Mouse (Mus musculus) limb, embryonic 11.5 days (tissue): ENCODE results near the gene BC048562. TPM values are rescaled to one million over a fixed set of nuclear protein-coding genes. Genes with fewer than 3 reads are reported as not detected.
A peak's percentile ranks its signal among the peaks of the same experiment; 100 is the strongest.

ENCODE experiments used
- ATAC-seq: fragments of 200-750 bp; cut with Nextera tagmentation; 2 replicates; pipeline ENCODE4 v1.8.0; 2017; ENCODE audit warnings: low read depth; ENCODE audit not compliant: insufficient number of reproducible peaks, low FRiP score, low TSS enrichment
- DNase-seq: peaks from one replicate; pipeline ENCODE4 v3.0.0-alpha.2; 2015; ENCODE audit warnings: low spot score
- H3K27ac ChIP-seq: fragments of 300-500 bp; sonication (generic); replicated peaks from 2 replicates; pipeline ENCODE4 v1.5.1; 2014; ENCODE audit warnings: low read depth, mild to moderate bottlenecking, low read length
- H3K27me3 ChIP-seq: fragments of 300-500 bp; sonication (generic); 2 replicates; pipeline ENCODE4 v1.6.1; 2014; ENCODE audit warnings: mild to moderate bottlenecking, low read length, mixed read lengths; ENCODE audit not compliant: control insufficient read depth, insufficient read depth
- H3K36me3 ChIP-seq: fragments of 300-500 bp; sonication (generic); 2 replicates; pipeline ENCODE4 v1.6.1; 2014; ENCODE audit warnings: mild to moderate bottlenecking, low read length, moderate library complexity, mixed read lengths; ENCODE audit not compliant: control insufficient read depth, insufficient read depth
- H3K4me1 ChIP-seq: fragments of 300-500 bp; sonication (generic); 2 replicates; pipeline ENCODE4 v1.6.1; 2014; ENCODE audit warnings: low read length, mixed read lengths; ENCODE audit not compliant: control insufficient read depth, insufficient read depth
- H3K4me2 ChIP-seq: fragments of 300-500 bp; sonication (generic); 2 replicates; pipeline ENCODE4 v1.6.1; 2014; ENCODE audit warnings: low read depth, mild to moderate bottlenecking, moderate library complexity; ENCODE audit not compliant: severe bottlenecking
- H3K4me3 ChIP-seq: fragments of 300-500 bp; sonication (generic); 2 replicates; pipeline ENCODE4 v1.5.1; 2014; ENCODE audit warnings: low read depth, low read length
- H3K9ac ChIP-seq: fragments of 300-500 bp; sonication (generic); 2 replicates; pipeline ENCODE4 v1.6.1; 2014; ENCODE audit warnings: mild to moderate bottlenecking, low read length
- H3K9me3 ChIP-seq: fragments of 300-500 bp; sonication (generic); 2 replicates; pipeline ENCODE4 v1.6.1; 2016; ENCODE audit warnings: low read length; ENCODE audit not compliant: control insufficient read depth
- whole genome bisulfite sequencing: fragments of 180-500 bp; shearing (Covaris S2); extraction: QIAGEN DNeasy Blood & Tissue Kit; methylation state at CpG from one replicate; pipeline ENCODE4 v1.1.7; 2014; 5-methylcytosine and 5-hydroxymethylcytosine counted together
- polyA plus RNA-seq: library from polyadenylated mRNA; unstranded; fragments of >200 nt; fragmentation: Nextera tagmentation; extraction: Ambion mirVana; gene quantifications from 2 replicates; pipeline ENCODE4 v1.2.1, GENCODE M21; 2014

BC048562 gene
- polyA plus RNA-seq, 1 experiment from 2014 or later = not detected

DNA sequence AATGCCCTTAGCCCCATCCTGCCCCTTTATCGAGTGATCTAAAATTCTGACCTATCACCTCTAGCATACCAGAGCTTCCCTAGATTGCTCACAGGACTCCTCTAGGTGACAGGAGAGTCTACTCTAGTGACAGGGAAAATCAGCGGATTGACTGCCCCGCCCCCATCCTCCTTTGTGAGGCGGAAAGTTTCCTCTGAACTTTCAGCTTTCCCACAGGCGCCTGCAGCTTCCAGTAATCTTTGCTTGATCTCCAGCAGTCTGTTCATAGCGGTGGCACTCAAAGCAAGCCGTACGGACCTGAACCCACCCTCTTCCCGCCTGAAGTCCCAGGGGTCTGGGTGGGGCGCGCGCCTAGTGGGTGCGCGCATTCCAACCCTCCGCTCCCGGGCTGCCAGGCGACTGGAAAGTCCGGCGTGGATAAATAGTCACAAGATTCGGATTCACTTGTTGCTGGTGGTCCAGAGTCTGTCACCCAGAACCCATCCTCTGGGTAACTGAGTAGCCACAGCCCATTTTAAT lies 42.4 kb downstream of the BC048562 start:
- no peaks in the 10 kb centered on the region for H3K27me3 ChIP-seq
- under 1% methylated on average over 20 of the region's 20 CpGs for WGBS
- H3K4me3 ChIP-seq = peak overlapping the region; percentile 31
- ATAC-seq (no peak), DNase-seq (peak; percentile 90)
- H3K27ac ChIP-seq = peak overlapping the region; percentile 67
- H3K4me1 ChIP-seq = peaks cover 7% of the 10 kb centered on the region
- H3K9ac ChIP-seq = peak overlapping the region; percentile 28
- H3K9me3 ChIP-seq = no peaks in the 10 kb centered on the region
- H3K4me2 ChIP-seq = peak overlapping the region; percentile 37
- peaks cover 6% of the 10 kb centered on the region; the same call in 1 of the 2 replicates for H3K36me3 ChIP-seq

DNA sequence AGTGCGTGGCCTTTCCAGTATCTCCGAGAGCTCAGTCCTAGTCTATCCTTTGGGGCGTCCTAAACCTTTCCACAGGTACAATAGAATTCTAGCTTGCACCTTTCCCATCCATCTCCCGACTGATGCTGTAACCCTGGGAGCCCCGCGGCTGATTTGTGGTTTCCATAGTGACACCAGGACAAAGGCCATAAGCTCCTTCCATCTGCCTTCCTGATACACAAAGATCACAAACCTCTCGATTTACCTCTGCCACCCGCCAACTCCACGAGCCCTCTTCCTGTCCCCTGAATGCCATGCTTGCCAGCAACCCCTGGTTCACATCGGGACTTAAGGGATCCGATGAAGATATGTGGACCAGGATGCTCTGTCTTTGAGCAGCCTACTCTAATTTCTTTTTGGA lies 43.0 kb downstream of the BC048562 start:
- peak overlapping the region; percentile 31 for H3K4me3 ChIP-seq
- peaks cover 7% of the 10 kb centered on the region for H3K4me1 ChIP-seq
- H3K9ac ChIP-seq = peak overlapping the region; percentile 28; the same call in 1 of the 2 replicates
- DNase-seq (no peak), ATAC-seq (no peak)
- H3K9me3 ChIP-seq = no peaks in the 10 kb centered on the region
- H3K4me2 ChIP-seq = peak overlapping the region; percentile 37; the same call in 1 of the 2 replicates
- H3K27ac ChIP-seq = peak overlapping the region; percentile 67; the same call in 1 of the 2 replicates
- WGBS = 44% methylated on average over 11 of the region's 11 CpGs
- peaks cover 8% of the 10 kb centered on the region; the same call in 1 of the 2 replicates for H3K36me3 ChIP-seq
- no peaks in the 10 kb centered on the region for H3K27me3 ChIP-seq

DNA sequence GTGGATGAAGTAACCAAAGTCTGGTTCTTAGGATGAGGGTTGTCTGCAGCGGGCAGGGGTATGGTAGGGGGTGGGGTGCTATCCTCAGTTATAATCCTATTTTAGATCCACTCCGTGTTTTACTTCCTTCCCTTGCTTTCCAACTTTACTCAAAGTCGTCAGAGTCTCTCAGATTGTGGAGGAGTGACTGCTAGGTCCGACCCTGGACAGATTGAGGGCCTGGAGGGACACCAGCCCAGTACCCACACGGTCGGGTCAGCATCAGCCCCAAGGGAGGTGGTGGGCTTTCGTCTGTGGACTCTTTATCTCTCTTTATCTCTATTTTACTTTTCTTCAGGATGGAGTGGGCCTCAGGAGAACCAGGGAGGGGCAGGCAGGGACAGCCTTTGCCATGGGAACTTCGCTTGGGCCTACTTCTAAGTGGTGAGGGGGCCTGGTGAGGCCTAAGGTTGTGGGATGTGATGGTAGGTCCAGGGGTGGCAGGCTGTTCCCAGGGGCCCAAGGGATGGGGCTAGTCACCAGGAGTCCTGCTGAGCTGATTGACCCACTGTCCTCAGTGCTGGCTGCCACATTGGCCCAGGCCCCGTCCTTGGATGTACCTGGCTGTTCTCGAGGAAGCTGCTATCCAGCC lies 43.6 kb downstream of the BC048562 start, which contains the start of gene Lamb2:
Gene Lamb2 (plus strand): TSS at position 16 of the 631 bp plus-strand sequence.
- peak within 1 kb of the TSS; percentile 72 for H3K4me2 ChIP-seq
- no peaks in the 10 kb centered on the region for H3K27me3 ChIP-seq
- 14% methylated on average over 10 of the region's 10 CpGs for WGBS
- peak within 1 kb of the TSS; percentile 41 for H3K9ac ChIP-seq
- peak within 1 kb of the TSS; percentile 67 for H3K27ac ChIP-seq
- peak within 1 kb of the TSS; percentile 32 for H3K4me3 ChIP-seq
- H3K4me1 ChIP-seq = peaks cover 7% of the 10 kb centered on the region
- ATAC-seq = no peak
- peaks cover 8% of the 10 kb centered on the region; the same call in 1 of the 2 replicates for H3K36me3 ChIP-seq
- H3K9me3 ChIP-seq = no peaks in the 10 kb centered on the region
- DNase-seq = peak; percentile 46

DNA sequence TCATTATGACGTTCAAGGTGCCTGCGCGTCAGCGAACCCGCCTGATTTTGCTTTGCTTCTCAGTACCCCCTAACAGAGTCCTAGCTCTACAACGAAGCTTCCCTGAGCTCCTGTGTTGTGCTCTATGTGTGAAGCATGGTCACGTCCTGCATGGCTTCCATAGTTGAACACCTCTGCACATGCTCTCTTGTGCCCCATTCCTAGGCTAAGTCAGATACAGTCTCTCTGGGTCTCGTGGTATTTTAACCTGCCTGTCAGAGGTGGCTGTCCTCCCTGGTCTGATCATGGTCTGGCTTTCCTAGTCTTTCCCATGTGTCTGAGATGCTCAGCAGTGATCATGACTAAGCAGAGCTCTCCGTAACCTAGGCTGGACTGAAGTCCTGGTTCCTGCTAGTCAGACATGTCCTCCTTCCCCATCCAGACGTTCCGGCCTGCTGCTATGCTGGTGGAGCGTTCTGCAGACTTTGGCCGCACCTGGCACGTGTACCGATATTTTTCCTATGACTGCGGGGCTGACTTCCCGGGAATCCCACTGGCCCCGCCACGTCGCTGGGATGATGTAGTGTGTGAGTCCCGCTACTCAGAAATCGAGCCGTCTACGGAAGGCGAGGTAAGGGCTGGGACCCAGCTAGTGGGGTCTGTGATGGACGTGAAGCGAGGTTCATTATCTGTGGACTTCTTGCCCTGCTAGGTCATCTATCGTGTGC lies 44.7 kb downstream of the BC048562 start:
- Histone ChIP-seq H3K27ac (no peak overlapping the region), H3K27me3 (no peaks in the 10 kb centered on the region), H3K4me2 (no peak overlapping the region), H3K9ac (no peak overlapping the region), H3K9me3 (no peaks in the 10 kb centered on the region), H3K4me3 (no peak overlapping the region), H3K4me1 (peaks cover 7% of the 10 kb centered on the region), H3K36me3 (peaks cover 10% of the 10 kb centered on the region; the same call in 1 of the 2 replicates)
- ATAC-seq = no peak
- 91% methylated on average over 28 of the region's 28 CpGs for WGBS
- DNase-seq = no peak

DNA sequence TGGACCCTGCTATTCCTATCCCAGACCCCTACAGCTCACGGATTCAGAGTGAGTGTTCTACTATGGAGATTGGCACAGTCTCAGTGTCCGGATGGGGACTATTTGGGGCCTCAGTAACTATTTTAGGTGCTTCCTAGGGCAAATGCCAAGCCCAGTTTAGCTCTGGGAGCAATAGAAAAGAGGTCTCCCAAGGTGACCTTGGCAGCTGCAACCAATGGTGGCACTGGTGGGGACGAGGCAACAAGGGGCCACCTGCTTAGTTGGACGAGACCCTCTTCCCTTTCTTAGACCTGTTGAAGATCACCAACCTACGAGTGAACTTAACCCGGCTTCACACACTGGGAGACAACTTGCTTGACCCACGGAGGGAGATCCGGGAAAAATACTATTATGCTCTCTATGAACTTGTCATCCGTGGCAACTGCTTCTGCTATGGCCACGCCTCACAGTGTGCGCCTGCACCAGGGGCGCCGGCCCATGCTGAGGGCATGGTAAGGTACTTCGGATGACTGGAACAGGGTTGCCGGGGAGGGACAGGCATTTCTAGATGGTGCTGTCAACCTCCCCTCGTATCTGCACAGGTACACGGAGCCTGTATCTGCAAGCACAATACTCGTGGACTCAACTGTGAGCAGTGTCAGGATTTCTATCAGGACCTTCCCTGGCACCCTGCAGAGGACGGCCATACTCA lies 45.4 kb downstream of the BC048562 start:
- DNase-seq = no peak
- no peak for ATAC-seq
- H3K4me2 ChIP-seq = no peak overlapping the region
- H3K27ac ChIP-seq = no peak overlapping the region
- H3K4me1 ChIP-seq = peaks cover 7% of the 10 kb centered on the region
- H3K36me3 ChIP-seq = peaks cover 10% of the 10 kb centered on the region; the same call in 1 of the 2 replicates
- no peak overlapping the region for H3K4me3 ChIP-seq
- no peaks in the 10 kb centered on the region for H3K9me3 ChIP-seq
- H3K9ac ChIP-seq = no peak overlapping the region
- WGBS = 91% methylated on average over 19 of the region's 19 CpGs
- H3K27me3 ChIP-seq = no peaks in the 10 kb centered on the region

DNA sequence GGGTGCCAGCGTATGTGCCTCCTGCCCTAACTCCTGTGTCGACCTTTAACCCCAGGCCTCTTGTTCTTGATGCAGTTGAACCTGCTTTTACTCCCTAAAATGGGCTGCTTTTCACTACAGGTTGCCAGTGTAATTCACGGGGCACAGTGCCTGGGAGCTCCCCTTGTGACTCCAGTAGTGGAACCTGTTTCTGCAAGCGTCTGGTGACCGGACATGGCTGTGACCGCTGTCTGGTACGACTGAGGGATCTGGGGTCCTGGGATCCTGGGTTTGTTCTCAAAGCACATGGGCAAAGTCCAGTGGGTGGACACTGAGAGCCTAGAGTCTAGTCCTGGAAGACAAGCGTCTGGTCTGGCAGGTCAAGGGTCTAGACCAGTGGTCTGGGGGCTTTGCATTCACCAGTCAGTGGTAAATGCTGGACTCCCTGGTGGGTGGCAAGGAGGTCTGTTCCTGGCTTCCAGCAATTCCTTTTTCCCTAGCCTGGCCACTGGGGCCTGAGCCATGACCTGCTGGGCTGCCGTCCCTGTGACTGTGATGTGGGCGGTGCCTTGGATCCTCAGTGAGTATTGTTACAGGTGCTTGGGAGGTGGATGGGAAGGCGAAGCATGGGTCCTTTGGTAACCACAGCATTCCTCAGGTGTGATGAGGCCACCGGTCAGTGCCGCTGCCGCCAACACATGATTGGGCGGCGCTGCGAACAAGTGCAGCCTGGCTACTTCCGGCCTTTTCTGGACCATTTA lies 46.9 kb downstream of the BC048562 start:
- Histone ChIP-seq H3K27me3 (no peaks in the 10 kb centered on the region), H3K27ac (no peak overlapping the region), H3K9me3 (no peaks in the 10 kb centered on the region), H3K36me3 (peaks cover 15% of the 10 kb centered on the region; the same call in 1 of the 2 replicates), H3K9ac (no peak overlapping the region), H3K4me3 (no peak overlapping the region), H3K4me2 (no peak overlapping the region), H3K4me1 (peaks cover 7% of the 10 kb centered on the region)
- WGBS = 95% methylated on average over 18 of the region's 18 CpGs
- no peak for ATAC-seq
- DNase-seq = no peak

DNA sequence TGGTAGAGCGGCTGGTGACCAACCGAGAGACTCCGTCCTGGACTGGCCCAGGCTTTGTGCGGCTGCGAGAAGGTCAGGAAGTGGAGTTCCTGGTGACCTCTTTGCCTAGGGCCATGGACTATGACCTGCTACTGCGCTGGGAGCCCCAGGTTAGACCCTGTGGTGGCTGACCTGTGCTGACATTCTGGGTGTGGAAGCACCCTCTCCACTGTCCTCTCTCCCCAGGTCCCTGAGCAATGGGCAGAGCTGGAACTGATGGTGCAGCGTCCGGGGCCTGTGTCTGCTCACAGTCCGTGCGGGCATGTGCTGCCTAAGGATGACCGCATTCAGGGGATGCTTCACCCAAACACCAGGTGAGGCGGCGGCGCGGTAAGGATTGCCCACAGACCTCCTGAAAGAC lies 47.7 kb downstream of the BC048562 start:
- no peak overlapping the region for H3K27ac ChIP-seq
- H3K9me3 ChIP-seq = no peaks in the 10 kb centered on the region
- ATAC-seq (no peak), DNase-seq (no peak)
- H3K27me3 ChIP-seq = no peaks in the 10 kb centered on the region
- no peak overlapping the region for H3K9ac ChIP-seq
- H3K4me2 ChIP-seq = no peak overlapping the region
- H3K4me3 ChIP-seq = no peak overlapping the region
- peaks cover 16% of the 10 kb centered on the region; the same call in 1 of the 2 replicates for H3K36me3 ChIP-seq
- 93% methylated on average over 15 of the region's 15 CpGs for WGBS
- H3K4me1 ChIP-seq = peaks cover 7% of the 10 kb centered on the region
